Mouse (Mus musculus): ENCODE results near the gene Ube2j2.

The Ube2j2 gene

GRCm38 (mm10) chr4:155943534-155944249 lies at the start of gene Ube2j2:
TSS of gene Ube2j2 (plus strand) at chr4:155943831.
- peak; percentile 90 to 92 for DNase-seq

GRCm38 (mm10) chr4:155894311-155894881 lies 49.2 kb upstream of the Ube2j2 start:
- peak; percentile 63 to 79 for DNase-seq

- DNase-seq, result no peak
Measured at GRCm38 (mm10) chr4:155895216-155895615, 48.4 kb upstream of the Ube2j2 start.

DNA sequence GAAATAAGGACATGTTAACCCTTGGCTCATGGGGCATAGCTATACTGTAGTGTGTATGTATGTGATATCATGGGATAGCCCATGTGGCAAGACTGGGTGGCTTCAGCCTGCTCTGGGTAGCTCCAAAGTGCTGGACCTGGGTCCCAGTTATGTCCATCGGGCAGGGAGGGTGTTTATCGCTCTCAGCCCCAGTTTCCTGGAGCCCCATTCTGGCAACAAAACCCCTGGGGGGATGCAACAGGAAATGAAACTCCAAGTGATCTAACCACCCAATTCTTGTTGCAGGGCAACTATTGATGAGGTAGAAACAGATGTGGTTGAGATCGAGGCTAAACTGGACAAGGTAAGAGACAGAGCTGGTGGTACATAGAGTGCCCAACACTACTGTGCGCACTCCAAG lies 47.8 kb upstream of the Ube2j2 start:
- DNase-seq, result peak in 1 of 2 experiments; percentile 1

- peak in 1 of 2 experiments; percentile 0 for DNase-seq
Measured at GRCm38 (mm10) chr4:155896461-155896860, 47.2 kb upstream of the Ube2j2 start.

- no peak for DNase-seq
Measured at GRCm38 (mm10) chr4:155898318-155898717, 45.3 kb upstream of the Ube2j2 start.

GRCm38 (mm10) chr4:155899355-155899754 lies 44.3 kb upstream of the Ube2j2 start:
- DNase-seq, result no peak

GRCm38 (mm10) chr4:155901205-155901604 lies 42.4 kb upstream of the Ube2j2 start:
- no peak for DNase-seq

- DNase-seq, result peak in 1 of 2 experiments; percentile 0
Measured at GRCm38 (mm10) chr4:155903246-155903645, 40.4 kb upstream of the Ube2j2 start.

- no peak for DNase-seq
Measured at GRCm38 (mm10) chr4:155904318-155905102, 39.1 kb upstream of the Ube2j2 start.

DNA sequence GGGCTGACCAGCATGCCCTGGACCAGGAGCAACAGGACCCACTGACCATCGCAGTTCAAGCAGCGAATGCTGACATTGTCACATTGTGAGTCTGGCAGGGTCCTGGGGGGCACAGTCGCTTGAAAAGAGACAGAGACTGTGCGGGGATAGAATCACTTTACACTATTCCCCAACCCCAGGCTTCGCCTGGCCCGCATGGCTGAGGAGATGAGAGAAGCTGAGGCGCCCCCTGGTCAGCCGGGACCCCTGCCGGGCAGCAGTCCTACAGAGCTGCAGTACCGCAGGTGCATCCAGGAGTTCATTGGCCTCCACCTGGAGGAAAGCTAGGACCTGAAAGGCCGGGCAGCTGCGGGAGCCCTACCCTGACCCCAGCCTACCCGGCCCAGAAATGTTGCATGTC lies 38.0 kb upstream of the Ube2j2 start:
- no peak for DNase-seq

GRCm38 (mm10) chr4:155906125-155906524 lies 37.5 kb upstream of the Ube2j2 start:
- DNase-seq, result no peak

DNA sequence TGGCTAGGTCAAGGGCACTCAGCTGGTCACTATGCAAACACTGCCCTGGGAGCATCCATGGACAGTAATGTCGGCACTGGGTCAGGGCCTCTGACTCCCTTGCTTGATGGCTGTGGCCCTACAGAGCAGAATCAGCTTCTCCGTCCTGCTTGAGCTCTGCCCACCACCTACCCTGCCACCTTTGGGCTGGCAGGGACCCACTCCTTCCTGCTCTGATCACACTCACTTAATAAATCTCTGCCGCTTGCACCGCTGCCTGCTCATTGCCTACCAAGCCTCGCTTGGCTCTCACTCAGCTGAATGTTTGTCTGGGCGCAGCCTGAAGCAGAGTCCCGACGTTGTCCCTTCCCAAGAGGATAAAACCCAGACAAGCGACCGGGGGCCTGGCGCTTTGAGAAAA lies 36.6 kb upstream of the Ube2j2 start:
- DNase-seq, result no peak

DNA sequence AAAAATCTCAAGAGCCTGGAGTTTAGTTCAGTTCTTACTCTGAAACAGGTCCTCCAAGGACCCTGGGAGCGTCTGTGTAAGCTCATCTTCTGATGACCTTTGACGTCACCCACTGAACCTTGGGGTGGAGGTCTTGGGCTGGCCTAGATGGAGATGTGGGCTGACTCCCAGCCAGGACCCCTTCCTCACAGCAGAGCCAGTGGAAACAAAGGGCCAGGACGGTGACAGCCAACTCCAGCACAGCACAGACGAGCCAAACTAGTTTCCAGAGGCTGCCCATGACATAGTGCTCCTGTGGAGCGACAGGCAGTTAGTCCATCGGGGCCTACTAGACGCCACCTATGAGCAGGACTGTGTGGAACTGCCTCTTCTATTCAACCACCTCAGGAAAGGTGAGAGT lies 35.4 kb upstream of the Ube2j2 start:
- DNase-seq, result no peak

DNA sequence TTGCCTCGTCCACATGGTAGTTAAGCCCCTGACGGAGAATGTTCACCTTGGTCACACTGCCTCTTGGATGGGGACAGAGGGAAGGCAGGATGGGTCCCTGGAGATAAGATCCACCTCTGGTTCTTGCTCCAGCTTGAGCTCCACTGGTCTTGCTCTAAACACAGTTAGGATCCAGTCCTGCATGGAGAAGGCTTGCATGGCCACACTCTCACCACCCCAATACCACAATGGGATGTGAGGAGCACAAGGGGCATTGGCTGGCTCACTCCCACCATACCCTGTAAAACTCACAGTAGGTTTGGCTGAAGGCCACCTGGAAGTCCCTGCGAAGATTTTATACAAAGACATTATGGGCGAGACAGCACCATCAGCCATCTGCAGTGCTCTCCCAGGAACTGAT lies 34.9 kb upstream of the Ube2j2 start:
- no peak for DNase-seq

DNA sequence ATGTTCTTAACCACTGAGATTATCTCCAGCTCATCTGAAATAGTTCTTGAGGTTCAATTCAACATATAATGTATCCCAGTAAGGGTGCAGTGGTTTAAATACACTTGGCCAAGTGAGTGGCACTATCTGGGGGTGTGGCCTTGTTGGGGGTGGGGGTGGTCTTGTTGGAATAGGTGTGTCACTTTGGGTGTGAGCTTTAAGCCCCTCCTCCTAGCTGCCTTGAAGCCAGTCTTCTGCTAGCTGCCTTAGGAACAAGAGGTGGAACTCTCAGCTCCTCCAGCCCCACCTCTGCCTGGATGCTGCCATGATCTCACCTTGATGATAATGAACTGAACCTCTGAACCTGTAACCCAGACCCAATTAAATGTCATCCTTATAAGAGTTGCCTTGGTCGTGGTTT lies 11.6 kb upstream of the Ube2j2 start:
- no peak for DNase-seq

DNA sequence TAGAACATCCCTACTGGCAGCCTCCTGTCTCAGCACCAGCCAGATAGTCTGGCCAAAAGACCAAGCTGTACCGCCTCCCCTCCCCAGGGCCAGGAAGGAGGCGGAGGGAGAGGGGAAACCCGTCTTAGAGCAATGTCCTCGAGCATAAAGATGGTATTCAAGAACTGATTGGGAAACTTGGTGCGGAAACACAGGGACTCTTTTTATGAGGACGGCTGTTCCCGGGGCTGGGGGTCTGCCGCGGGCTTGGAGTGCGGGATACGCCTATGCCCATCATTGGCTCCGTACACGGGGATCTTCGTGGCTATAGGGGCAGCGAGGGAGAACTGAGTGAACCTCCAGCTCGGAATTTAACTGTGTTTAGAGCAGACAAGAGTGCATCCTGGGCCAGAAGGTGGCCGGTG lies 580 bp upstream of the Ube2j2 start:
- peak in 1 of 2 experiments; percentile 11 for DNase-seq

DNA sequence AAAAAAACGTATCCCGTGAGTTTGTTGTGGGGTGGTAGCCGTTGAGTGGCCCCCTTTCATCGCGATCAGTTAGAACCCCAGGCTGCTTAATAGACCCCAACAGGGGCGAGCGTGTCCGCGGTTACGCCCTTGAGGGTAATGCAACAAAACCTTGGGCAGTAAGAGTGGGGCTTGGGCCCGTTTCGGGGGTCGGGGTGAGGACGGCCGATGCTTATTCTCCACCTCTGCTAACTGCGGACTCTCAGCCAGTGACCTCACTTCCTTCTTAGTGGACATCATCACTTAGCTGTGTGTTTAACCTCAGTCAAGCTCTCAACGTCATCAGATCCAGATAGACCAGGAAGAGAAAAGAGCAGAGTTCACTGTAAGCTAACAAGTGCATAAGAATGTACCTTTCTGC lies 640 bp downstream of the Ube2j2 start:
- DNase-seq, result peak in 1 of 2 experiments; percentile 28

GRCm38 (mm10) chr4:155947094-155947493 lies 3.5 kb downstream of the Ube2j2 start:
- no peak for DNase-seq

GRCm38 (mm10) chr4:155955491-155955890 lies 11.9 kb downstream of the Ube2j2 start:
- no peak for DNase-seq

DNA sequence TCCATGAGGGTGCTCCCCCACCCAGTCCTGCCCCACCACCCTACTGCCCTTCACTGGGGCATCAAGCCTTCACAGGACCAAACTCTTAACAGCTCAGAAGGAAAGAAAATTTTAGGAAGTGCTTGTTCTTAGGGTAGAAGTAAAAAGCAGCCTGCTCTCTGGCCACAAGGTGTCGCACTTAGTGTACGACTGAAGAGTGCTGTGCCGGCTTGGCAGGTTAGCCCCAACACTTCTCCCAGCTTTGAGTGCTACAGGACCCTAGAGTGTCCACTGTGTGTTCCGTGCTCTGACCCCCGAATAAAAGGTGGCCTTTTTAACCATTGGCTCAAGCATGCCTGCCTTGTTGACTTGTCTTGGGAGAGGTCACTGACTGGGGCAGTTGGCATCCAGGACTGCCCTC lies 15.6 kb downstream of the Ube2j2 start:
- peak; percentile 69 to 70 for DNase-seq

GRCm38 (mm10) chr4:155962167-155962971 lies 18.7 kb downstream of the Ube2j2 start, which contains the start of gene C1qtnf12:
TSS of gene C1qtnf12 (plus strand) at chr4:155962318.
- DNase-seq, result peak; percentile 20 to 43

GRCm38 (mm10) chr4:155963106-155963505 lies 19.5 kb downstream of the Ube2j2 start:
- no peak for DNase-seq
